Mouse (Mus musculus): ENCODE measurements around the gene Trim54. TPM values are rescaled to one million over a fixed set of nuclear protein-coding genes. Genes with fewer than 3 reads are reported as not detected.
A peak's percentile ranks its signal among the peaks of the same experiment; 100 is the strongest.

The Trim54 gene
- polyA plus RNA-seq (2016; fragmentation: Nextera tagmentation; extraction: Ambion mirVana), result not detected in 2 replicates

DNA sequence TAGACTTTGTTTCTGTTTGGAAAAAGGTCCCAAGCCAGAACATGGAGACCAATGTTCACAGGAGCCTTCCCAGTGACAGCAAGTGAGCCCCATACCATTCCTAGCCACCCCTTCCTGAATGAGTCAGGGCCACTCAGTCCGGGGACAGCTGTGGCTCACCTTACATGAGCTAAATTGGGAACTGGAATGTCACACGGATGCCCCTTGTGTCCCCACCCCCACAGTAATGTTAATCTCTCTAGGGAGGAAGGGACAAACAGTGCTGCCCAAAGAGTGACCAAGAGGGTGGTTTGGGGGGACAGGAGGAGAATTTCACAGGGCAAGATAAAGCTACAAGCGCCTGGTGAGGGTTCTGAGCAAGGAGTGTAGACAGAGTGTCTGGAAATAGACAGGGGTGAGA is at the start of gene Trim54:
TSS of gene Trim54 (plus strand) at position 359 of the 400 bp plus-strand sequence.
- Histone ChIP-seq H3K4me3 (replicated peaks) (no peak within 1 kb of the TSS), H3K4me2 (no peak within 1 kb of the TSS), H3K27me3 (peaks cover 15% of the 10 kb centered on the region), H3K9me3 (no peaks in the 10 kb centered on the region), H3K4me1 (no peaks in the 10 kb centered on the region), H3K9ac (no peak within 1 kb of the TSS), H3K27ac (no peak within 1 kb of the TSS), H3K36me3 (replicated peaks) (no peaks in the 10 kb centered on the region)
- ATAC-seq (ENCODE audit: low FRiP score), result no peak
- 46% methylated on average over 3 of the region's 3 CpGs for WGBS

DNA sequence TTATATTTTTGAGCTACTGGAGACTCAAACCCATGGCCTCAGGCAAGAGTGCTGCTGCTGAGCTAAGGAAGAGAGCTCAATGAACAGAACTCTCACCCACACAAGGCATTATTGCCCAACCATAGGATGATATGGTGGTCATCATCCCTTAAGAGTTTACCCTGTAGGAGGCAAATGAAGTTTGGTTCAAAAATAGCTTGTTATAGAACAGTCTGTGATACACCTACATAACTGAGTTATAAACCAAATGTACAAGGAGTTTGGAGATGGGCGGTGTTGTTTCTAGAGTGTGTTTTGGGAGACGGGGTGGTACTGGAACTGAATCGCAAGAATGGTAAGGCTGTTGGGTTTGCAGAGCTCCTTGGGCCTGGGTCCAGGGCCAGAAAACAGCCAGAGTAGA is 46.7 kb upstream of the Trim54 start:
- no peak overlapping the region for H3K27ac ChIP-seq
- H3K4me3 ChIP-seq (replicated peaks), result no peak overlapping the region
- no peaks in the 10 kb centered on the region for H3K27me3 ChIP-seq
- WGBS, result 97% methylated on average over 3 of the region's 3 CpGs
- H3K9ac ChIP-seq, result no peak overlapping the region
- no peaks in the 10 kb centered on the region for H3K9me3 ChIP-seq
- H3K4me2 ChIP-seq, result no peak overlapping the region
- no peaks in the 10 kb centered on the region for H3K4me1 ChIP-seq
- H3K36me3 ChIP-seq (replicated peaks), result peaks cover 97% of the 10 kb centered on the region
- ATAC-seq (ENCODE audit: low FRiP score), result no peak

DNA sequence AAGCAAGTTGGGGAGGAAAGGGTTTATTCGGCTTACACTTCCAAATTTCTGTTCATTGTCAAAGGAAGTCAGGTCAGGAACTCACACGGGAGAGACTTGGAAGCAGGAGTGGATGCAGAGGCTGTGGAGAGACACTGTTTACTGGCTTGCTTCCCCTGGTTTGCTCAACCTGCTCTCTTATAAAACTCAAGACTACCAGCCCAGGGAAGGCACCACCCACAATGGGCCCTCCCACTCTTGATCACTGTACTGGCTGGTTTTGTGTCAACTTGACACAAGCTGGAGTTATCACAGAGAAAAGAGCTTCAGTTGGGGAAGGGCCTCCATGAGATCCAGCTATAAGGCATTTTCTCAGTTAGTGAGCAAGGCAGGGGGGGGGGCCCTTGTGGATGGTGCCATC is 45.5 kb upstream of the Trim54 start:
- ATAC-seq (ENCODE audit: low FRiP score), result no peak
- 90% methylated on average over 2 of the region's 2 CpGs for WGBS
- H3K36me3 ChIP-seq (replicated peaks), result peaks cover 99% of the 10 kb centered on the region
- no peaks in the 10 kb centered on the region for H3K4me1 ChIP-seq
- H3K27me3 ChIP-seq, result no peaks in the 10 kb centered on the region
- H3K4me3 ChIP-seq (replicated peaks), result no peak overlapping the region
- H3K9me3 ChIP-seq, result no peaks in the 10 kb centered on the region
- H3K27ac ChIP-seq, result no peak overlapping the region
- no peak overlapping the region for H3K4me2 ChIP-seq
- H3K9ac ChIP-seq, result no peak overlapping the region

DNA sequence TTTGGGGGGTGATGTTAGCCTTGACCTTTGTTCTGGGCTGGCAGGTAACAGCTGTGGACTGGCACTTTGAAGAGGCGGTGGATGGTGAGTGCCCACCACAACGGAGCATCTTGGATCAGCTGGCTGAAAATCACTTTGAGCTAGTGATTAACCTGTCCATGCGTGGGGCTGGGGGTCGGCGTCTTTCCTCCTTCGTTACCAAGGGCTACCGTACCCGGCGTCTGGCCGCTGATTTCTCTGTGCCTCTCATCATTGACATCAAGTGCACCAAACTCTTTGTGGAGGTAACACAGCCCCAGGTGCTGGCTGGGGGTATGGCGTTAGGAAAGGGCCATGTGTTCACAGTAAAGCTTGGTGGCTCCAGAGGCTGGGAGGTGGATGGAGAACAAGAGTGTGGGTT is 44.7 kb upstream of the Trim54 start:
- H3K4me3 ChIP-seq (replicated peaks), result no peak overlapping the region
- H3K9me3 ChIP-seq, result no peaks in the 10 kb centered on the region
- H3K4me2 ChIP-seq, result no peak overlapping the region
- H3K27ac ChIP-seq, result no peak overlapping the region
- 95% methylated on average over 11 of the region's 11 CpGs for WGBS
- H3K4me1 ChIP-seq, result no peaks in the 10 kb centered on the region
- no peak for ATAC-seq (ENCODE audit: low FRiP score)
- no peak overlapping the region for H3K9ac ChIP-seq
- peaks cover 100% of the 10 kb centered on the region for H3K36me3 ChIP-seq (replicated peaks)
- H3K27me3 ChIP-seq, result no peaks in the 10 kb centered on the region

DNA sequence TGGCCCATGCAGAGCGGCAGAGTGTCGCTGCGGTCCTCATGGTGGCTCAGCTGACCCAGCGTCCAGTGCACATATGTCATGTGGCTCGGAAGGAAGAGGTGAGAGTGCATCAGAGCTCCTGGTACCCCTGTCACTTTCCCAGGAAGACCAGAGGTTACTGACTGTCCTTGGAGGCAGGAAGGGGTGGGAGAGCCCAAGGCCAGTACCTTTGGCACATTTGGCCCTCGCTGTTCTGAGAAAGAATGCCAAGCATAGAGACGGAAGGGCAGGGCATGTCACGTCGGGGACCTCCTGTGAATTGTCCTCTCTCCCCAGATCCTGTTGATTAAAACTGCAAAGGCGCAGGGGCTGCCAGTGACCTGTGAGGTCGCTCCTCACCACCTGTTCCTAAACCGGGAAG is 43.3 kb upstream of the Trim54 start:
- 90% methylated on average over 12 of the region's 12 CpGs for WGBS
- peaks cover 100% of the 10 kb centered on the region for H3K36me3 ChIP-seq (replicated peaks)

DNA sequence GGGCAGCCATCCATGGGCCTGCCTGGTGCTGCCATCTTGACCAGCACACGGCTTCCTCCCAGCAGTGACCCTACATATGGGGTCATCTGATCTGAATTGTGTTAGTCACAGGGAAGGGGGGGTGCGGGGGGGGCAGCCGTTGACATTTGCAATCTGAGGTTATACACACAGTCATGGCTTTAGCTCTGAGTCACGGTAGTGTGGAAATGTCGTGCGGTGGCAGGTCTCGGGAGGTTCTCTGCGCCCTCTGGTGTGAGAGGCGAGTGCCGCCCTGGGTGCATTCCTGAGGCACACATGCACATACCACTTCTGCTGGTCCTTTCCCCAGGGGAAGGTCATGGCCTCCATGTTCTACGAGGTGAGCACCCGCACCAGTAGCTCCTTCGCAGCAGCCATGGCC is 40.2 kb upstream of the Trim54 start:
- Histone ChIP-seq H3K4me3 (replicated peaks) (no peak overlapping the region), H3K27ac (no peak overlapping the region), H3K36me3 (replicated peaks) (peaks cover 78% of the 10 kb centered on the region), H3K27me3 (no peaks in the 10 kb centered on the region), H3K4me2 (no peak overlapping the region), H3K9ac (no peak overlapping the region), H3K4me1 (no peaks in the 10 kb centered on the region), H3K9me3 (no peaks in the 10 kb centered on the region)
- no peak for ATAC-seq (ENCODE audit: low FRiP score)
- 92% methylated on average over 13 of the region's 13 CpGs for WGBS

More for the DNA sequence above, 43.3 kb upstream of the Trim54 start:
- Histone ChIP-seq H3K4me1 (no peaks in the 10 kb centered on the region), H3K9me3 (no peaks in the 10 kb centered on the region), H3K27ac (no peak overlapping the region), H3K9ac (no peak overlapping the region), H3K4me3 (replicated peaks) (no peak overlapping the region), H3K27me3 (no peaks in the 10 kb centered on the region), H3K4me2 (no peak overlapping the region)
- no peak for ATAC-seq (ENCODE audit: low FRiP score)

DNA sequence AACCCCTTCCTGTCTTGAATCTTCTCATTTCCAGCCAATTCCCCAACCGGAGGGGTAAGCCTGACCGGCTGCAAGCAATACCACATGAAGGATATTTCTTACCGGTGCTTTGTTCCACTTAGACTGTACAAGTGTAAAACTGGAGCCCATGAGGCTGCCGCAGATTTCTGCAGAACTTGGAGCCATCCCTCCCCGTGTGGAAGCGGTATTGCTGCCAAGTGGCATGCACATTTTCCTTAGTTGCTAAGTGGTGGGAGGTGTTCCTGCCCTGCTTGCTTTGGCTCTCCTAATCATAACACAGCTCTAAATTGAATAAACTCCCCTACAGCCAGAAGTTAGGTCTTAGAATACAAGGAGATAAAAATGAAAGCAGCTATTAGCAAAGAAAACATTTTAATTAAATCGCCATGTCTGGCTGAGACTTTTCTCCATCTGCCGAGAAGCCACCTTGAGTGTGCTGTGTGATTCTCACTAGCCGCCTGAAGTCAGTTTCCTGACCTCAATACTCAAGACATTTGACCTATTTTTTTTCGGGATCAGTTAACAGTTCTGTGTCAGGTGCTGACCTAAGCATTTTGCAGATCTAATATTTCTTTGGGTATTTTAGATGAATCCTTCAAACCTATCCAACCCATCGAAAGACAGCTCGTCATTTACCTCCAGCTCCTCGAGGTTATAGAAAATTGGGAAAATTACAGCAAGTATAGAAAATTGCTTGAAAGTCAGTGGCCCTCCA is 36.3 kb upstream of the Trim54 start:
- Histone ChIP-seq H3K9ac (no peak overlapping the region), H3K27ac (no peak overlapping the region), H3K4me1 (peaks cover 10% of the 10 kb centered on the region), H3K4me2 (no peak overlapping the region), H3K4me3 (replicated peaks) (no peak overlapping the region), H3K27me3 (peaks cover 10% of the 10 kb centered on the region; the same call in 1 of the 2 replicates), H3K36me3 (replicated peaks) (peaks cover 39% of the 10 kb centered on the region), H3K9me3 (no peaks in the 10 kb centered on the region)
- 81% methylated on average over 13 of the region's 13 CpGs for WGBS
- ATAC-seq (ENCODE audit: low FRiP score), result no peak

DNA sequence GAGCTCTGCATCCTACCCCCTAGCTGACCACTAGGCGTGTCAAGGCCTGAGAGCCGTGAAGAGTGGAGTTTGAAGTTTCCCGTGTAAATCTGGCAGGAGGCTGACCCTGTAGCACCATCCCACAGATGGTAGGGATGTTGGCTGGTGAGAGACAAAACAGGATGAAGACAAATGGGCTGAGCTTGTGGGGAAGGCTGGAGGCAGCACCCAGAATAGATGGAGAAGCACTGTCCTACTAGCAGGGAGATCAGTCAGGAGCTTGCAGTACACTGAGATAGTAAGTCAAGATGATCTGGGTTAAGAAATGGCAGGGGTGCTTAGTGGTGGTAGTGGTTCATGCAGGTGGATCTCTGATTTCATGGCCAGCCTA is 35.7 kb upstream of the Trim54 start:
- peaks cover 11% of the 10 kb centered on the region; the same call in 1 of the 2 replicates for H3K27me3 ChIP-seq
- no peak overlapping the region for H3K4me3 ChIP-seq (replicated peaks)
- WGBS, result 72% methylated on average over 3 of the region's 3 CpGs
- H3K4me1 ChIP-seq, result peaks cover 10% of the 10 kb centered on the region
- no peak overlapping the region for H3K27ac ChIP-seq
- H3K9me3 ChIP-seq, result no peaks in the 10 kb centered on the region
- no peak overlapping the region for H3K9ac ChIP-seq
- peaks cover 33% of the 10 kb centered on the region for H3K36me3 ChIP-seq (replicated peaks)
- ATAC-seq (ENCODE audit: low FRiP score), result no peak
- H3K4me2 ChIP-seq, result no peak overlapping the region

DNA sequence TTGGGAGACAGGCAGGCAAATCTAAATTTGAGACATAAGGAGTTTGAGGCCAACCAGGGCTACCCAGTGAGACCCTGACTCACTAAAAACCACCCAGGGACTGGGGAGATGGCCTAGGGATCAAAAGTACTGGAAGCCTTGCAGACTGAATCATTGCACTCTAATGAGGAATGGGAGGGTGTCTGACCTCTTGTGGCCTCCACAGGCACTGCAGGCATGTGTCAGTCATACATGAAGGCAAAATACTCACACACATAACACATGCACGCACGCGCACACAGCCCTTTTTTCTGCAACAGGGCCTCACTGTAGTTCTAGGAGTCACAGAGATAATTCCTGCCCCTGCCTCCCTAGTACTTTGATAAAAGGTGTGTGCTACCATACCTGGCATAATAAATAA is 35.1 kb upstream of the Trim54 start:
- ATAC-seq (ENCODE audit: low FRiP score), result no peak
- WGBS, result 71% methylated on average over 3 of the region's 3 CpGs
- Histone ChIP-seq H3K4me1 (peaks cover 12% of the 10 kb centered on the region), H3K27ac (no peak overlapping the region), H3K4me3 (replicated peaks) (no peak overlapping the region), H3K36me3 (replicated peaks) (peaks cover 27% of the 10 kb centered on the region), H3K4me2 (no peak overlapping the region), H3K9me3 (no peaks in the 10 kb centered on the region), H3K27me3 (peaks cover 17% of the 10 kb centered on the region; the same call in 1 of the 2 replicates), H3K9ac (no peak overlapping the region)

DNA sequence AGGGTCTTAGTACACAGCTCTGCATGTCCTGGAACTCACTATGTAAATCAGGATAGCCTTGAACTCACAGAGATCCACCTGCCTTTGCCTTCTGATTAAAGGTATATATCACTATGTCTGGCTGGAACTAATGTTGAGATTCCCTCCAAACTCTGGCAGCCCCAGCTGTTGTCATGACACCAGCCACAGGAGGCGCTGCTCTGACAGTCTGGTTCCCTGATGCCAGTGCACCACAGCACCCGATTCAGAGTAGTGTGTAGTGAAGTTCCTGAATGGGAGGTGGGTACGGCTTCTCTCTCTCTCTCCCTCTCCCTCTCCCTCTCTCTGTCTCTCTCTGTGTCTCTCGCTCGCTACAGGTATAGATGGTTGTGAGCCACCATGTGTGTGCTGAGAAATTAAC is 34.2 kb upstream of the Trim54 start:
- peaks cover 22% of the 10 kb centered on the region; the same call in 1 of the 2 replicates for H3K27me3 ChIP-seq
- ATAC-seq (ENCODE audit: low FRiP score), result 0 out of 2 replicates have a peak, but pooled peaks have one; percentile 32
- no peak overlapping the region for H3K9ac ChIP-seq
- H3K36me3 ChIP-seq (replicated peaks), result peaks cover 18% of the 10 kb centered on the region
- no peak overlapping the region for H3K27ac ChIP-seq
- peaks cover 13% of the 10 kb centered on the region for H3K4me1 ChIP-seq
- 9% methylated on average over 5 of the region's 5 CpGs for WGBS
- no peak overlapping the region for H3K4me3 ChIP-seq (replicated peaks)
- H3K4me2 ChIP-seq, result no peak overlapping the region
- no peaks in the 10 kb centered on the region for H3K9me3 ChIP-seq

DNA sequence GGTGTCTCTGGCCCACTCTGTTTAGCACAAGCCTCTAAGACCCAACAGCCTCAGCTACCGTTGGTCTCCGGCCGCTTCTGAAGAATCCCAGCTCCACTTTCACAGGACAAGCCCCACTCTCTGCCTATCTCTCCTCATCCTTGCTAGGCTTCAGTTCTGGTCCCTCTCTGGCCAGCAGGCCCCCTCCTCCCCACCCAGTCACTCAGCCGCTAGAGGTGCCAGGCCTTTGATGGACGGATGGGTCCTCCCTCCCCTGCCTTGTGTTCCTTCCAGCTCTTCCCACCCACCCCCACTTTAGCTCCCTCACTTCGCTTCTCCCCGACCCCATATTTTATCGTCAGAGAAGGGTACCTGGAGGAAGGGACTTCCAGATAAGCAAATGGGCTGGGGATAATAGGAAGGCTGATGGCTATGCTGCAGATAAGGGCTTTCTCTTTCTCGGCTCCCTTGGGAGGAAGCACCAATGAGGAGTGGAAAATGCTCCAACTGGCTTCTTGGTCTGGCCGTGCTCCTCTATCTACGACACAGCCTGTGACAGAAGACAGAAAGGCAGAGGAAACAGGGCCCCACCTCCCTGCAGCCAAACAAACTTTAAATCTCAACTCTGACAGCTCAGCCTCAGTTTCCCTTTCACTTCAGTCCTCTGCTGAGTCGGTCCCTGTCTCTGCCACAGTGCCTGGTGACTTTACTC is 33.4 kb upstream of the Trim54 start:
- Histone ChIP-seq H3K4me1 (peaks cover 13% of the 10 kb centered on the region), H3K4me2 (no peak overlapping the region), H3K4me3 (replicated peaks) (no peak overlapping the region), H3K9ac (no peak overlapping the region), H3K36me3 (replicated peaks) (peaks cover 10% of the 10 kb centered on the region), H3K27ac (0 out of 2 replicates have a peak overlapping the region, but pooled peaks have one; percentile 47), H3K9me3 (no peaks in the 10 kb centered on the region), H3K27me3 (peaks cover 29% of the 10 kb centered on the region)
- 47% methylated on average over 12 of the region's 12 CpGs for WGBS
- ATAC-seq (ENCODE audit: low FRiP score), result no peak

DNA sequence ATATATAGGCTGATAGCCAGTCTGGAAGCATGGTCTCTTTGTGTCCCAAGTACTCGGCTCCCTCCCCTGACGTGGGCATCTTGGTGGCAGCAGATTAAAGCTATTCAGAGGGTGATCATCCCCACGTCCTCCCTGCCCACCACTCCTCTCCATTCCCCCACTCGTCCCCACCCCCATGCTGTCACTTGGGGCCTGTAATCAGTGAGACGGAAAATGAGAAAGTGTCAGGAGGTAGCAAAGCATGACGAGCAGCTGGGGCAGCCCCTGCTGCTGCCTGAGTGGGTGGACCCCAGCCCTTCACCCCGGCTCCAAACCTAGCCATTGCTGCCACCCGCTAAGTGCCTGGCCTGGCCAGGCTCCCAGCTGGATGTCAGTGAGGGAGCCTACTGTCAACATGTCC is 32.6 kb upstream of the Trim54 start:
- Histone ChIP-seq H3K9me3 (no peaks in the 10 kb centered on the region), H3K9ac (no peak overlapping the region), H3K4me2 (no peak overlapping the region), H3K36me3 (replicated peaks) (0 out of 2 replicates have a peak, but pooled peaks cover 3% of the 10 kb centered on the region), H3K4me1 (peaks cover 13% of the 10 kb centered on the region), H3K4me3 (replicated peaks) (no peak overlapping the region), H3K27me3 (peaks cover 38% of the 10 kb centered on the region), H3K27ac (0 out of 2 replicates have a peak overlapping the region, but pooled peaks have one; percentile 47)
- ATAC-seq (ENCODE audit: low FRiP score), result peak; percentile 67
- 2% methylated on average over 8 of the region's 8 CpGs for WGBS
